Mouse (Mus musculus) midbrain, embryonic 16.5 days (tissue): ENCODE measurements around the gene Susd1. TPM values are rescaled to one million over a fixed set of nuclear protein-coding genes. Genes with fewer than 3 reads are reported as not detected.

ENCODE experiments used
- ATAC-seq: fragments of 200-750 bp; cut with Nextera tagmentation; 2 replicates; pipeline ENCODE4 v1.8.0; 2017; ENCODE audit warnings: moderate TSS enrichment
- H3K27ac ChIP-seq: fragments of 300-500 bp; sonication (generic); 2 replicates; pipeline ENCODE4 v1.5.1; 2014; ENCODE audit warnings: mild to moderate bottlenecking, low read length, mixed read lengths
- H3K27me3 ChIP-seq: fragments of 300-500 bp; sonication (generic); 2 replicates; pipeline ENCODE4 v1.6.1; 2014; ENCODE audit warnings: low read depth, low read length, mixed read lengths; ENCODE audit not compliant: control insufficient read depth, insufficient read depth
- H3K36me3 ChIP-seq: fragments of 300-500 bp; sonication (generic); 2 replicates; pipeline ENCODE4 v1.6.1; 2014; ENCODE audit warnings: mild to moderate bottlenecking, low read length, moderate library complexity, mixed read lengths; ENCODE audit not compliant: control insufficient read depth, insufficient read depth
- H3K4me1 ChIP-seq: fragments of 300-500 bp; sonication (generic); 2 replicates; pipeline ENCODE4 v1.6.1; 2014; ENCODE audit warnings: mild to moderate bottlenecking, low read length, mixed read lengths; ENCODE audit not compliant: control insufficient read depth, insufficient read depth
- H3K4me2 ChIP-seq: fragments of 300-500 bp; sonication (generic); 2 replicates; pipeline ENCODE4 v1.6.1; 2014; ENCODE audit warnings: mild to moderate bottlenecking, low read length, mixed read lengths
- H3K4me3 ChIP-seq: fragments of 300-500 bp; sonication (generic); 2 replicates; pipeline ENCODE4 v1.5.1; 2014; ENCODE audit warnings: low read depth, mild to moderate bottlenecking, low read length, moderate library complexity, mixed read lengths
- H3K9ac ChIP-seq: fragments of 300-500 bp; sonication (generic); 2 replicates; pipeline ENCODE4 v1.6.1; 2014; ENCODE audit warnings: low read depth, low read length, mixed read lengths
- H3K9me3 ChIP-seq: fragments of 300-500 bp; sonication (generic); replicated peaks from 2 replicates; pipeline ENCODE4 v1.6.1; 2014; ENCODE audit warnings: mild to moderate bottlenecking, low read length, mixed read lengths; ENCODE audit not compliant: control insufficient read depth, poor library complexity, severe bottlenecking
- WGBS: fragments of 180-500 bp; shearing (Covaris S2); extraction: QIAGEN DNeasy Blood & Tissue Kit; methylation state at CpG from one replicate; pipeline ENCODE4 v1.1.7; 2014; 5-methylcytosine and 5-hydroxymethylcytosine counted together
- polyA plus RNA-seq: library from polyadenylated mRNA; unstranded; fragments of >200 nt; fragmentation: Nextera tagmentation; extraction: Ambion mirVana; gene quantifications from 2 replicates; pipeline ENCODE4 v1.2.1, GENCODE M21; 2015

Gene Susd1
- polyA plus RNA-seq, 1 experiment from 2014 or later = 2.2 TPM

- no peak overlapping the region for H3K4me3 ChIP-seq
- H3K9me3 ChIP-seq = no peaks in the 10 kb centered on the region
- H3K36me3 ChIP-seq = no peaks in the 10 kb centered on the region
- H3K4me1 ChIP-seq = no peaks in the 10 kb centered on the region
- H3K27ac ChIP-seq = no peak overlapping the region
- peak; percentile 57; the same call in 1 of the 2 replicates for ATAC-seq
- no peak overlapping the region for H3K9ac ChIP-seq
- no peaks in the 10 kb centered on the region for H3K27me3 ChIP-seq
- 41% methylated on average over 12 of the region's 12 CpGs for WGBS
- H3K4me2 ChIP-seq = no peak overlapping the region
Measured at GRCm38 (mm10) chr4:59321181-59322008, 117.0 kb downstream of the Susd1 start.

DNA sequence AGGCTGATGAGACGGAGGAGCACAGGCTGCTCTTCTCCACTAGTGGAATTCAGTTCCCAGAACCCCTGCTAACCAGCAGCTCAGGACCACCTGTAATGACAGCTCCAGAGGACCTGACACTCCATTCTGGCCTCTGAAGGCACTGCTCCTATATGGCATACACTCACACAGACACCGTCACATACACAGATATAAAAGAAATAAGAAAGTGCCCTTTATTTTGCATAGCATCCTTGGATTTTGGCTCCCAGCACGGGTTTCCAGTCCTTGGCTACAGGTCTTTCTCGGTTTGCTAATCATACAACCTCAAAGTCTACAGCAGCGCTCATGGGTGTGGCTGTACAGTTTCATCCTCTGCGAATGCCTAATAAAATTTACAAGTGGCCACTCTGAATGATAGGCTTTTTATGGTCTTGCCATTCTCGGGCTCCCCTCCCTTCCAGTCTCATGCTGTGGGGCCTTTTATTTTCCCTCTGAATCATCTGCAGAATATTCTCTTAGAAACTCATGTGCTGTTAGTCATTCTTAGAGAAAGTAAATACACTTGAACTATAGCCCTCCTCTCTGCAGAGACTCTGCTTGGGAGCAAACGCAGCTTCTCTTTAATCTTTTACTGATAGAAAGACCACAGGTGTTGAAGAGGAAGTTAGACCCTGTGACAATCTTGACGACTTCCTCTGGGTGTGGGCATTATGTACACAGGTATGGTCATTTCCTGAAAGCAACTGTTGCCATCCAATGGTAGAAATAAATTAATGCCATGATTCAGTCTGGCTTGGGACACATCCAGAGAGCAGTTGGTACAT lies 119.1 kb downstream of the Susd1 start:
- WGBS = 79% methylated on average over 9 of the region's 9 CpGs
- ATAC-seq = no peak

DNA sequence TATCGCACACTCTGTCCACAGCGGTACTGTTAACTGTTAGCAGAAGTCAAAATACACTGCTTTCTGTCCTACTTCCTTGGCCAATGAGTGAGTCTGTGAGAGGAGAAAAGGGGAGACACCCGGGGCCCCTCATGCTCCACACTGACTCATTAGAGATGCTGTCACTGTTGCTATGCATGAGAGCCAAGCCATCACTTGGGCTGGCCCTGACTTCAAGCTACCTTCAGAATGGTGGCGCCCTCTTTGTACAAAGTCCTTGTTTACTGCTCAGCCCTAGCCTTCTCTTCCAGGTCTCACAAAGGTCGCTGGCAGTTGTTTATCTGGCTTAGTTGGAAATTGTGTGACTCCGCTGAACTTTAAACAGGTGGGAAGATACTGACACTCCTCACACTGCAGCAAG lies 119.8 kb downstream of the Susd1 start:
- Histone ChIP-seq H3K36me3 (no peaks in the 10 kb centered on the region), H3K27ac (no peak overlapping the region), H3K4me1 (no peaks in the 10 kb centered on the region), H3K4me2 (no peak overlapping the region), H3K9ac (no peak overlapping the region), H3K27me3 (no peaks in the 10 kb centered on the region), H3K4me3 (no peak overlapping the region), H3K9me3 (no peaks in the 10 kb centered on the region)
- ATAC-seq = no peak
- 85% methylated on average over 6 of the region's 6 CpGs for WGBS

More for the DNA sequence above, 119.1 kb downstream of the Susd1 start:
- Histone ChIP-seq H3K36me3 (no peaks in the 10 kb centered on the region), H3K27me3 (no peaks in the 10 kb centered on the region), H3K9ac (no peak overlapping the region), H3K9me3 (no peaks in the 10 kb centered on the region), H3K4me2 (no peak overlapping the region), H3K4me3 (no peak overlapping the region), H3K4me1 (no peaks in the 10 kb centered on the region), H3K27ac (no peak overlapping the region)

DNA sequence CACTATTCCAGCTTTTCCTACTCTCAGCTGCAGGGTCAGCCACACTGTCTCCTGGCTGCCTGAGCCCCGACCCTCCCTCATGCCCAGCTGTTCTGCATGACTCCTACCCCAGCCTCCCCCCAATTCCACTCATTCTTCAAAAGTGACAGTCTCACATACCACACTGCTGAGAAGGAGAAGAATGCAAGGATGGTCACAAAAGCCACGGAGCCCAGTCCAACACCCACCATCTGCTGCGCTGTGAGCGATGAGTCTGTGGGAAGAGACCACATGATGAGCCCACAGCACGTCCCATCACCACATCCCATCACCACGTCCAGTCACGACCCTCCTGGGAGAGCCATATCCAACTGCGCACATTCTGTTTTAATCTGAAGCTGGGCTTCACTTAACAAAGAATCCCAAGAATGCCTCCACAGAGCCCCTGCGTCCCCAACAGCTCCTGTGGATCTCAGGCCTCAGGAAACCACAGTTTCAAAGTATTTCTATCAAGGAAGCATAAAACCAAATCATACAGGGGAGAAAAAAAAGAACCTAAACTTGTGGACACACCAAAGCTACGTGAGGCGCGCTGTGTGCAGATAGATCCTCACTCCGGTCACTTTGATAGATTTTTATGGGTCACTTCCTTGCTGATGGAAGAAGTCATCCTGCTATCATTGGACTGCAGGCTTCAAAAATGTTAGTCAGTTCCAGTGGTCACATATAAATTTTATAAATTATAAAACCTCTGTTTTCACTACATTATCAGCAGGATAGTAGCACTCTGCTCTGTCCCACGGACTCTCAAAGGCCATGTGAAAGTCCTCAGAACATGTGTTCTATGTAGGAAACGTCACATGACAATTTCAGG lies 122.7 kb downstream of the Susd1 start:
- ATAC-seq = no peak
- H3K27me3 ChIP-seq = no peaks in the 10 kb centered on the region
- no peaks in the 10 kb centered on the region for H3K9me3 ChIP-seq
- H3K9ac ChIP-seq = no peak overlapping the region
- 88% methylated on average over 15 of the region's 15 CpGs for WGBS
- H3K27ac ChIP-seq = no peak overlapping the region
- no peaks in the 10 kb centered on the region for H3K4me1 ChIP-seq
- H3K4me3 ChIP-seq = no peak overlapping the region
- H3K4me2 ChIP-seq = no peak overlapping the region
- no peaks in the 10 kb centered on the region for H3K36me3 ChIP-seq

- H3K9me3 ChIP-seq = no peaks in the 10 kb centered on the region
- H3K4me1 ChIP-seq = no peaks in the 10 kb centered on the region
- no peak for ATAC-seq
- no peak overlapping the region for H3K4me3 ChIP-seq
- H3K9ac ChIP-seq = no peak overlapping the region
- no peaks in the 10 kb centered on the region for H3K27me3 ChIP-seq
- H3K27ac ChIP-seq = no peak overlapping the region
- no peaks in the 10 kb centered on the region for H3K36me3 ChIP-seq
- H3K4me2 ChIP-seq = no peak overlapping the region
- WGBS = 73% methylated on average over 3 of the region's 3 CpGs
Measured at GRCm38 (mm10) chr4:59314939-59315552, 123.4 kb downstream of the Susd1 start.

DNA sequence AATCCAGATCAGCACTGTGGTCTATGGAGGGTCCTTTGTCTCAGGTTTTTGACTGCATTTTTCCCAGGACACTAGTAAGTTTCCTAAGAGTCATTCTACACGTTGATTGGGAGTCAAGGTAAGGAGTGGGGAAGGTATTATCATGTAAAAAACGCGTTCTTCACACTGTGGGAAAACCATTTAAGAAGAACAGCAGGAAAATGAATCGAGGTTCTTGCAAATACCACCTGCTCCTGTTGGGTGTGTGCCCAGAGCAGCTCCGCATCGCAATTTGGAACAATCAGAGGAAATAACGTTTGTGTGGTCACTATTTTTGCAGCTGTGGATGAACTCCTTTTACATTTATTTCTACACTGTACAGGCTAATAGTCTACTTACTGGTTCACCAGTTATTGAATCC lies 125.5 kb downstream of the Susd1 start:
- Histone ChIP-seq H3K9ac (no peak overlapping the region), H3K9me3 (no peaks in the 10 kb centered on the region), H3K4me2 (no peak overlapping the region), H3K27me3 (no peaks in the 10 kb centered on the region), H3K4me1 (no peaks in the 10 kb centered on the region), H3K4me3 (no peak overlapping the region), H3K36me3 (no peaks in the 10 kb centered on the region), H3K27ac (no peak overlapping the region)
- ATAC-seq = no peak
- 57% methylated on average over 7 of the region's 7 CpGs for WGBS

DNA sequence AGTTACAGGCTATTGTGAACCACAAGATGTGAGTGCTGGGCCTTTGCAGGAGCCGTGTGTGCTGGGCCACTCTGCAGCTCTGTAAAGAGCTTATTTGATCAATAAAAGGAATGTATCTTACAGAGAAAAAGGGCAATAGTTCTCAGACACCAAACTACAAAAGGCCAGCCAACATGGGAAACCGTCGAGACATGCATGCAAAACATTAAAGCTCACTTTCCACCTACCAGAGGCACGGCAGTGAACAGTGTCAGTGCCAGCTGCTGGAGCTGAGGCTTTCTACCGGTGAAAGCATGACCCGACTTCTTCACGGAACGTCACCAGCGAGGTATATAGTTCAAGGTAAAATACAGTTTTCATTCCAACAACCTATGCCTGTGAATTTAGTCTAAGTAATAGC lies 127.8 kb downstream of the Susd1 start:
- 73% methylated on average over 9 of the region's 9 CpGs for WGBS

GRCm38 (mm10) chr4:59307841-59308589 lies 130.4 kb downstream of the Susd1 start:
- Histone ChIP-seq H3K9ac (no peak overlapping the region), H3K36me3 (no peaks in the 10 kb centered on the region), H3K9me3 (no peaks in the 10 kb centered on the region), H3K4me3 (no peak overlapping the region), H3K27ac (no peak overlapping the region), H3K4me1 (no peaks in the 10 kb centered on the region), H3K27me3 (no peaks in the 10 kb centered on the region), H3K4me2 (no peak overlapping the region)
- 65% methylated on average over 10 of the region's 10 CpGs for WGBS
- ATAC-seq = no peak

More for the DNA sequence above, 127.8 kb downstream of the Susd1 start:
- Histone ChIP-seq H3K4me3 (no peak overlapping the region), H3K9ac (no peak overlapping the region), H3K36me3 (no peaks in the 10 kb centered on the region), H3K9me3 (no peaks in the 10 kb centered on the region), H3K4me2 (no peak overlapping the region), H3K27ac (no peak overlapping the region), H3K27me3 (no peaks in the 10 kb centered on the region), H3K4me1 (no peaks in the 10 kb centered on the region)
- ATAC-seq = no peak
